Mouse (Mus musculus): ENCODE results near the gene Arhgap24.

Gene Arhgap24

GRCm38 (mm10) chr5:102670731-102671345 is 189.6 kb downstream of the Arhgap24 start:
- no peak for DNase-seq (ENCODE audit: low read depth, low spot score)

- DNase-seq (ENCODE audit: low read depth, low spot score), result no peak
These were observed 194.1 kb downstream of the Arhgap24 start for GRCm38 (mm10) chr5:102675326-102675725.

- DNase-seq (ENCODE audit: low read depth, low spot score), result no peak
These were observed 196.0 kb downstream of the Arhgap24 start for GRCm38 (mm10) chr5:102677176-102677575.

- DNase-seq (ENCODE audit: low read depth, low spot score), result no peak
These were observed 206.5 kb downstream of the Arhgap24 start for GRCm38 (mm10) chr5:102687673-102688072.

GRCm38 (mm10) chr5:102692487-102692886 is 211.3 kb downstream of the Arhgap24 start:
- peak; percentile 83 for DNase-seq (ENCODE audit: low read depth, low spot score)

GRCm38 (mm10) chr5:102693192-102693591 is 212.0 kb downstream of the Arhgap24 start:
- DNase-seq (ENCODE audit: low read depth, low spot score), result no peak

GRCm38 (mm10) chr5:102693871-102694270 is 212.7 kb downstream of the Arhgap24 start:
- DNase-seq (ENCODE audit: low read depth, low spot score), result no peak

- DNase-seq (ENCODE audit: low read depth, low spot score), result no peak
These were observed 216.6 kb downstream of the Arhgap24 start for GRCm38 (mm10) chr5:102697784-102698183.

- no peak for DNase-seq (ENCODE audit: low read depth, low spot score)
These were observed 217.2 kb downstream of the Arhgap24 start for GRCm38 (mm10) chr5:102698396-102698795.

GRCm38 (mm10) chr5:102698891-102699290 is 217.7 kb downstream of the Arhgap24 start:
- no peak for DNase-seq (ENCODE audit: low read depth, low spot score)

- DNase-seq (ENCODE audit: low read depth, low spot score), result no peak
These were observed 221.4 kb downstream of the Arhgap24 start for GRCm38 (mm10) chr5:102702581-102702980.

- peak; percentile 84 for DNase-seq (ENCODE audit: low read depth, low spot score)
These were observed 222.3 kb downstream of the Arhgap24 start for GRCm38 (mm10) chr5:102703325-102704099.

GRCm38 (mm10) chr5:102705170-102705569 is 224.0 kb downstream of the Arhgap24 start:
- DNase-seq (ENCODE audit: low read depth, low spot score), result no peak

- no peak for DNase-seq (ENCODE audit: low read depth, low spot score)
These were observed 229.1 kb downstream of the Arhgap24 start for GRCm38 (mm10) chr5:102710336-102710735.

GRCm38 (mm10) chr5:102719368-102719972 is 238.3 kb downstream of the Arhgap24 start:
- DNase-seq (ENCODE audit: low read depth, low spot score), result no peak

- no peak for DNase-seq (ENCODE audit: low read depth, low spot score)
These were observed 242.4 kb downstream of the Arhgap24 start for GRCm38 (mm10) chr5:102723558-102723957.

GRCm38 (mm10) chr5:102724813-102725348 is 243.7 kb downstream of the Arhgap24 start:
- DNase-seq (ENCODE audit: low read depth, low spot score), result no peak

- no peak for DNase-seq (ENCODE audit: low read depth, low spot score)
These were observed 244.2 kb downstream of the Arhgap24 start for GRCm38 (mm10) chr5:102725365-102725764.

- DNase-seq (ENCODE audit: low read depth, low spot score), result peak; percentile 87
These were observed 245.8 kb downstream of the Arhgap24 start for GRCm38 (mm10) chr5:102726985-102727384.

- no peak for DNase-seq (ENCODE audit: low read depth, low spot score)
These were observed 247.3 kb downstream of the Arhgap24 start for GRCm38 (mm10) chr5:102728531-102728930.

- no peak for DNase-seq (ENCODE audit: low read depth, low spot score)
These were observed 248.3 kb downstream of the Arhgap24 start for GRCm38 (mm10) chr5:102729476-102729875.

GRCm38 (mm10) chr5:102736131-102736530 is 254.9 kb downstream of the Arhgap24 start:
- peak; percentile 58 for DNase-seq (ENCODE audit: low read depth, low spot score)
